Mouse (Mus musculus): ENCODE data around the gene Calhm2. TPM values are rescaled to one million over a fixed set of nuclear protein-coding genes. Genes with fewer than 3 reads are reported as not detected.

Calhm2 gene
- polyA plus RNA-seq, 1 experiment = 1.4 TPM

- H3K4me2 ChIP-seq (ENCODE audit: low read depth) = no peak overlapping the region
- H3K4me3 ChIP-seq = no peak overlapping the region
- H3K79me2 ChIP-seq (ENCODE audit: control insufficient read depth, insufficient read depth) = no peaks in the 10 kb centered on the region
- H3K36me3 ChIP-seq (ENCODE audit: control insufficient read depth, insufficient read depth) = no peaks in the 10 kb centered on the region
- TF ChIP-seq USF1 (IDR thresholded peaks at IDR 0.05; ENCODE audit: low read depth) (no peak), REST (IDR thresholded peaks at IDR 0.05; ENCODE audit: insufficient read depth, insufficient read length) (no peak), CEBPB (IDR thresholded peaks at IDR 0.05; ENCODE audit: insufficient read depth, poor library complexity, severe bottlenecking) (no peak), TCF3 (IDR thresholded peaks at IDR 0.05; ENCODE audit: insufficient read length, low read depth) (no peak), SRF (IDR thresholded peaks at IDR 0.05; ENCODE audit: control insufficient read depth, insufficient read length, low read depth) (no peak), MYOG (IDR thresholded peaks at IDR 0.05; ENCODE audit: control insufficient read depth in 1 of 3, insufficient read depth in 1 of 3, insufficient read length in 2 of 3, low read depth in 2 of 3) (no peak), MAX (IDR thresholded peaks at IDR 0.05; ENCODE audit: low read depth) (no peak), E2F4 (IDR thresholded peaks at IDR 0.05; ENCODE audit: insufficient read depth) (no peak)
- H3ac ChIP-seq (ENCODE audit: control insufficient read depth, insufficient read length) = no peak overlapping the region
- peaks cover 9% of the 10 kb centered on the region for H3K27me3 ChIP-seq (ENCODE audit: control insufficient read depth, insufficient read depth, insufficient read length)
These were observed 15.7 kb upstream of the Calhm2 start for GRCm38 (mm10) chr19:47153767-47154166.

- TF ChIP-seq MYOG (IDR thresholded peaks at IDR 0.05; ENCODE audit: control insufficient read depth in 1 of 3, insufficient read depth in 1 of 3, insufficient read length in 2 of 3, low read depth in 2 of 3) = no peak
- H3K4me3 ChIP-seq = no peak overlapping the region
- no peaks in the 10 kb centered on the region for H3K79me2 ChIP-seq (ENCODE audit: control insufficient read depth, insufficient read depth)
- H3ac ChIP-seq (ENCODE audit: control insufficient read depth, insufficient read length) = no peak overlapping the region
- H3K4me2 ChIP-seq (ENCODE audit: low read depth) = no peak overlapping the region
- H3K36me3 ChIP-seq (ENCODE audit: control insufficient read depth, insufficient read depth) = no peaks in the 10 kb centered on the region
- H3K27me3 ChIP-seq (ENCODE audit: control insufficient read depth, insufficient read depth, insufficient read length) = no peaks in the 10 kb centered on the region
These were observed 13.9 kb upstream of the Calhm2 start for GRCm38 (mm10) chr19:47152062-47152369.

GRCm38 (mm10) chr19:47151332-47152061 is 13.4 kb upstream of the Calhm2 start:
- TF ChIP-seq SRF (IDR thresholded peaks at IDR 0.05; ENCODE audit: control insufficient read depth, insufficient read length, low read depth) (no peak), TCF12 (IDR thresholded peaks at IDR 0.05; ENCODE audit: insufficient read depth, poor library complexity, severe bottlenecking) (no peak), CEBPB (IDR thresholded peaks at IDR 0.05; ENCODE audit: insufficient read depth, poor library complexity, severe bottlenecking) (no peak), POLR2A (IDR thresholded peaks at IDR 0.05; ENCODE audit: insufficient read length, low read depth) (no peak), TCF3 (IDR thresholded peaks at IDR 0.05; ENCODE audit: insufficient read length, low read depth) (no peak), POLR2AphosphoS2 (IDR thresholded peaks at IDR 0.05; ENCODE audit: insufficient read length, low read depth) (no peak)
- Histone ChIP-seq H3K4me2 (ENCODE audit: low read depth) (no peak overlapping the region), H3K27me3 (ENCODE audit: control insufficient read depth, insufficient read depth, insufficient read length) (no peaks in the 10 kb centered on the region), H3K79me2 (ENCODE audit: control insufficient read depth, insufficient read depth) (no peaks in the 10 kb centered on the region), H3K36me3 (ENCODE audit: control insufficient read depth, insufficient read depth) (no peaks in the 10 kb centered on the region), H3ac (ENCODE audit: control insufficient read depth, insufficient read length) (no peak overlapping the region), H3K4me3 (no peak overlapping the region)

GRCm38 (mm10) chr19:47149854-47150253 is 11.8 kb upstream of the Calhm2 start:
- H3K36me3 ChIP-seq (ENCODE audit: control insufficient read depth, insufficient read depth) = no peaks in the 10 kb centered on the region
- H3K27me3 ChIP-seq (ENCODE audit: control insufficient read depth, insufficient read depth, insufficient read length) = no peaks in the 10 kb centered on the region
- no peak overlapping the region for H3K4me3 ChIP-seq
- no peaks in the 10 kb centered on the region for H3K79me2 ChIP-seq (ENCODE audit: control insufficient read depth, insufficient read depth)
- no peak for TF ChIP-seq POLR2A (IDR thresholded peaks at IDR 0.05; ENCODE audit: insufficient read length, low read depth)
- TF ChIP-seq TCF12 (IDR thresholded peaks at IDR 0.05; ENCODE audit: insufficient read depth, poor library complexity, severe bottlenecking) = no peak
- H3ac ChIP-seq (ENCODE audit: control insufficient read depth, insufficient read length) = no peak overlapping the region
- H3K4me2 ChIP-seq (ENCODE audit: low read depth) = no peak overlapping the region

- Histone ChIP-seq H3K79me2 (ENCODE audit: control insufficient read depth, insufficient read depth) (no peaks in the 10 kb centered on the region), H3ac (ENCODE audit: control insufficient read depth, insufficient read length) (no peak overlapping the region), H3K36me3 (ENCODE audit: control insufficient read depth, insufficient read depth) (no peaks in the 10 kb centered on the region), H3K4me3 (no peak overlapping the region), H3K27me3 (ENCODE audit: control insufficient read depth, insufficient read depth, insufficient read length) (no peaks in the 10 kb centered on the region), H3K4me2 (ENCODE audit: low read depth) (peak overlapping the region; percentile 6)
- TF ChIP-seq E2F4 (IDR thresholded peaks at IDR 0.05; ENCODE audit: insufficient read depth) (no peak), MYOG (IDR thresholded peaks at IDR 0.05; ENCODE audit: control insufficient read depth in 1 of 3, insufficient read depth in 1 of 3, insufficient read length in 2 of 3, low read depth in 2 of 3) (no peak), SRF (IDR thresholded peaks at IDR 0.05; ENCODE audit: control insufficient read depth, insufficient read length, low read depth) (no peak), POLR2AphosphoS2 (IDR thresholded peaks at IDR 0.05; ENCODE audit: insufficient read length, low read depth) (no peak), MYOD1 (IDR thresholded peaks at IDR 0.05; ENCODE audit: control insufficient read depth in 1 of 3, insufficient read length in 2 of 3, low read depth in 2 of 3) (no peak), POLR2A (IDR thresholded peaks at IDR 0.05; ENCODE audit: insufficient read length, low read depth) (no peak), CEBPB (IDR thresholded peaks at IDR 0.05; ENCODE audit: insufficient read depth, poor library complexity, severe bottlenecking) (no peak), TCF3 (IDR thresholded peaks at IDR 0.05; ENCODE audit: insufficient read length, low read depth) (no peak), TCF12 (IDR thresholded peaks at IDR 0.05; ENCODE audit: insufficient read depth, poor library complexity, severe bottlenecking) (no peak), MAX (IDR thresholded peaks at IDR 0.05; ENCODE audit: low read depth) (no peak), REST (IDR thresholded peaks at IDR 0.05; ENCODE audit: insufficient read depth, insufficient read length) (no peak), USF1 (IDR thresholded peaks at IDR 0.05; ENCODE audit: low read depth) (no peak)
These were observed 10.3 kb upstream of the Calhm2 start for GRCm38 (mm10) chr19:47148267-47148847.
